Mouse (Mus musculus): ENCODE results near the gene Osbpl3.

GRCm38 (mm10) chr6:50318150-50318549 is 137.9 kb downstream of the Osbpl3 start:
- no peak for TF ChIP-seq CTCF (IDR thresholded peaks at IDR 0.05; ENCODE audit: insufficient read depth, low read depth, low read length)
- TF ChIP-seq POLR2A (IDR thresholded peaks at IDR 0.05; ENCODE audit: insufficient read depth, low read depth, low read length) = no peak

All from olfactory bulb, adult 2 months (tissue).